Mouse (Mus musculus): ENCODE measurements at regions not wholly inside any gene's neighbourhood (a gene's known extent, or its start where the extent isn't known, plus 50 kb on each side); places are given as distances from the start of the nearest gene placed in this dataset.

GRCm38 (mm10) chr11:20896277-20897123 lies 65.6 kb upstream of the Lgalsl start:
- TF ChIP-seq CTCF (conservative IDR thresholded peaks at IDR 0.05; ENCODE audit: insufficient read depth, insufficient read length, low read depth, low read length) = no peak
- no peak for TF ChIP-seq POLR2A (IDR thresholded peaks at IDR 0.05; ENCODE audit: low read depth, low read length)

Data from kidney, adult 2 months (tissue).